Mouse (Mus musculus) liver, embryonic 13.5 days (tissue): ENCODE results near the gene Grin2b. TPM values are rescaled to one million over a fixed set of nuclear protein-coding genes. Genes with fewer than 3 reads are reported as not detected.
A peak's percentile ranks its signal among the peaks of the same experiment; 100 is the strongest.

Experiments used
- ATAC-seq: fragments of 200-750 bp; cut with Nextera tagmentation; 2 replicates; pipeline ENCODE4 v1.8.0; 2017; ENCODE audit warnings: low read depth, mild to moderate bottlenecking, moderate number of reproducible peaks, moderate library complexity
- DNase-seq: peaks from one replicate; pipeline ENCODE4 v3.0.0; 2022
- H3K27ac ChIP-seq: fragments of 300-500 bp; sonication (generic); 2 replicates; pipeline ENCODE4 v1.5.1; 2015; ENCODE audit warnings: moderate library complexity, mild to moderate bottlenecking, inconsistent platforms
- H3K27me3 ChIP-seq: fragments of 300-500 bp; sonication (generic); 2 replicates; pipeline ENCODE4 v1.6.1; 2015; ENCODE audit warnings: mild to moderate bottlenecking, inconsistent platforms
- H3K36me3 ChIP-seq: fragments of 300-500 bp; sonication (generic); 2 replicates; pipeline ENCODE4 v1.6.1; 2015; ENCODE audit warnings: mild to moderate bottlenecking, inconsistent platforms
- H3K4me1 ChIP-seq: fragments of 300-500 bp; sonication (generic); replicated peaks from 2 replicates; pipeline ENCODE4 v1.6.1; 2015; ENCODE audit warnings: inconsistent platforms
- H3K4me2 ChIP-seq: fragments of 300-500 bp; sonication (generic); 2 replicates; pipeline ENCODE4 v1.6.1; 2015; ENCODE audit warnings: inconsistent platforms, mild to moderate bottlenecking, moderate library complexity
- H3K4me3 ChIP-seq: fragments of 300-500 bp; sonication (generic); replicated peaks from 2 replicates; pipeline ENCODE4 v1.5.1; 2015; ENCODE audit warnings: mild to moderate bottlenecking, inconsistent platforms
- H3K9ac ChIP-seq: fragments of 300-500 bp; sonication (generic); 2 replicates; pipeline ENCODE4 v1.6.1; 2015; ENCODE audit warnings: mild to moderate bottlenecking, inconsistent platforms
- H3K9me3 ChIP-seq: fragments of 300-500 bp; sonication (generic); replicated peaks from 2 replicates; pipeline ENCODE4 v1.6.1; 2016; ENCODE audit warnings: inconsistent platforms
- WGBS: fragments of 180-500 bp; shearing (Covaris S2); methylation state at CpG from one replicate; pipeline ENCODE4 v1.1.7; 2015; ENCODE audit not compliant: insufficient replicate concordance; 5-methylcytosine and 5-hydroxymethylcytosine counted together
- polyA plus RNA-seq: library from polyadenylated mRNA; unstranded; fragments of >200 nt; fragmentation: Nextera tagmentation; extraction: Ambion mirVana; gene quantifications from 2 replicates; pipeline ENCODE4 v1.2.1, GENCODE M21; 2015

The Grin2b gene
- polyA plus RNA-seq, 1 experiment from 2014 or later, result 0.21 TPM

- no peaks in the 10 kb centered on the region for H3K36me3 ChIP-seq
- no peak for DNase-seq
- H3K27me3 ChIP-seq, result no peaks in the 10 kb centered on the region
- H3K4me1 ChIP-seq, result no peaks in the 10 kb centered on the region
- ATAC-seq, result no peak
- no peak overlapping the region for H3K4me3 ChIP-seq
- no peak overlapping the region for H3K9ac ChIP-seq
- H3K9me3 ChIP-seq, result no peaks in the 10 kb centered on the region; the same call in 1 of the 2 replicates
- no peak overlapping the region for H3K27ac ChIP-seq
- WGBS, result 43% methylated on average over 7 of the region's 7 CpGs
- no peak overlapping the region for H3K4me2 ChIP-seq
Measured at GRCm38 (mm10) chr6:136010290-136011037, 162.8 kb downstream of the Grin2b start.

GRCm38 (mm10) chr6:136008120-136008519 lies 165.2 kb downstream of the Grin2b start:
- no peaks in the 10 kb centered on the region for H3K27me3 ChIP-seq
- H3K36me3 ChIP-seq, result no peaks in the 10 kb centered on the region
- no peaks in the 10 kb centered on the region for H3K4me1 ChIP-seq
- no peak for DNase-seq
- H3K9ac ChIP-seq, result no peak overlapping the region
- H3K27ac ChIP-seq, result no peak overlapping the region
- no peak overlapping the region for H3K4me2 ChIP-seq
- peak; percentile 48 for ATAC-seq
- H3K9me3 ChIP-seq, result no peaks in the 10 kb centered on the region; the same call in 1 of the 2 replicates
- 60% methylated on average over 6 of the region's 6 CpGs for WGBS
- H3K4me3 ChIP-seq, result no peak overlapping the region

- 55% methylated on average over 7 of the region's 7 CpGs for WGBS
- H3K27ac ChIP-seq, result no peak overlapping the region
- H3K4me1 ChIP-seq, result no peaks in the 10 kb centered on the region
- H3K9me3 ChIP-seq, result no peaks in the 10 kb centered on the region
- no peaks in the 10 kb centered on the region for H3K27me3 ChIP-seq
- no peak for ATAC-seq
- no peak overlapping the region for H3K4me3 ChIP-seq
- no peak overlapping the region for H3K4me2 ChIP-seq
- no peaks in the 10 kb centered on the region for H3K36me3 ChIP-seq
- H3K9ac ChIP-seq, result no peak overlapping the region
- no peak for DNase-seq
Measured at GRCm38 (mm10) chr6:135994691-135995090, 178.6 kb downstream of the Grin2b start.

GRCm38 (mm10) chr6:135993897-135994296 lies 179.4 kb downstream of the Grin2b start:
- Histone ChIP-seq H3K4me2 (no peak overlapping the region), H3K9me3 (no peaks in the 10 kb centered on the region), H3K4me3 (no peak overlapping the region), H3K4me1 (no peaks in the 10 kb centered on the region), H3K27ac (no peak overlapping the region), H3K36me3 (no peaks in the 10 kb centered on the region), H3K27me3 (no peaks in the 10 kb centered on the region), H3K9ac (no peak overlapping the region)
- no peak for DNase-seq
- WGBS, result 59% methylated on average over 3 of the region's 3 CpGs
- no peak for ATAC-seq

- no peaks in the 10 kb centered on the region for H3K4me1 ChIP-seq
- no peak overlapping the region for H3K4me2 ChIP-seq
- no peak overlapping the region for H3K27ac ChIP-seq
- no peaks in the 10 kb centered on the region for H3K36me3 ChIP-seq
- no peaks in the 10 kb centered on the region for H3K9me3 ChIP-seq
- DNase-seq, result no peak
- H3K9ac ChIP-seq, result no peak overlapping the region
- no peak for ATAC-seq
- no peak overlapping the region for H3K4me3 ChIP-seq
- 83% methylated on average over 11 of the region's 11 CpGs for WGBS
- H3K27me3 ChIP-seq, result no peaks in the 10 kb centered on the region
Measured at GRCm38 (mm10) chr6:135993378-135993777, 179.9 kb downstream of the Grin2b start.

GRCm38 (mm10) chr6:135976106-135976505 lies 197.2 kb downstream of the Grin2b start:
- Histone ChIP-seq H3K4me3 (no peak overlapping the region), H3K36me3 (no peaks in the 10 kb centered on the region), H3K4me1 (no peaks in the 10 kb centered on the region), H3K9ac (no peak overlapping the region), H3K27ac (no peak overlapping the region), H3K27me3 (no peaks in the 10 kb centered on the region), H3K9me3 (no peaks in the 10 kb centered on the region), H3K4me2 (no peak overlapping the region)
- DNase-seq (no peak), ATAC-seq (no peak)
- WGBS, result 49% methylated on average over 3 of the region's 3 CpGs

GRCm38 (mm10) chr6:135972481-135972880 lies 200.8 kb downstream of the Grin2b start:
- no peak overlapping the region for H3K9ac ChIP-seq
- H3K4me3 ChIP-seq, result no peak overlapping the region
- no peaks in the 10 kb centered on the region for H3K4me1 ChIP-seq
- no peak for ATAC-seq
- no peaks in the 10 kb centered on the region for H3K36me3 ChIP-seq
- no peak overlapping the region for H3K27ac ChIP-seq
- no peak for DNase-seq
- no peaks in the 10 kb centered on the region for H3K27me3 ChIP-seq
- WGBS, result 50% methylated on average over 9 of the region's 9 CpGs
- H3K9me3 ChIP-seq, result no peaks in the 10 kb centered on the region
- no peak overlapping the region for H3K4me2 ChIP-seq

GRCm38 (mm10) chr6:135971481-135971880 lies 201.8 kb downstream of the Grin2b start:
- H3K9me3 ChIP-seq, result peaks cover 3% of the 10 kb centered on the region; the same call in 1 of the 2 replicates
- WGBS, result 69% methylated on average over 4 of the region's 4 CpGs
- no peaks in the 10 kb centered on the region for H3K36me3 ChIP-seq
- H3K4me3 ChIP-seq, result no peak overlapping the region
- no peaks in the 10 kb centered on the region for H3K4me1 ChIP-seq
- no peaks in the 10 kb centered on the region for H3K27me3 ChIP-seq
- no peak overlapping the region for H3K27ac ChIP-seq
- ATAC-seq (no peak), DNase-seq (no peak)
- H3K4me2 ChIP-seq, result no peak overlapping the region
- H3K9ac ChIP-seq, result no peak overlapping the region

GRCm38 (mm10) chr6:135970716-135971318 lies 202.5 kb downstream of the Grin2b start:
- Histone ChIP-seq H3K9ac (no peak overlapping the region), H3K27me3 (no peaks in the 10 kb centered on the region), H3K27ac (no peak overlapping the region), H3K9me3 (peaks cover 3% of the 10 kb centered on the region; the same call in 1 of the 2 replicates), H3K4me1 (no peaks in the 10 kb centered on the region), H3K4me3 (no peak overlapping the region), H3K36me3 (no peaks in the 10 kb centered on the region), H3K4me2 (no peak overlapping the region)
- WGBS, result 42% methylated on average over 3 of the region's 3 CpGs
- DNase-seq (no peak), ATAC-seq (no peak)

GRCm38 (mm10) chr6:135961766-135962165 lies 211.5 kb downstream of the Grin2b start:
- H3K4me3 ChIP-seq, result no peak overlapping the region
- no peak overlapping the region for H3K9ac ChIP-seq
- DNase-seq (no peak), ATAC-seq (no peak)
- no peak overlapping the region for H3K27ac ChIP-seq
- H3K9me3 ChIP-seq, result peaks cover 4% of the 10 kb centered on the region; the same call in 1 of the 2 replicates
- 62% methylated on average over 9 of the region's 9 CpGs for WGBS
- H3K36me3 ChIP-seq, result no peaks in the 10 kb centered on the region
- H3K4me2 ChIP-seq, result no peak overlapping the region
- H3K4me1 ChIP-seq, result no peaks in the 10 kb centered on the region
- H3K27me3 ChIP-seq, result no peaks in the 10 kb centered on the region

- DNase-seq (no peak), ATAC-seq (no peak)
- 48% methylated on average over 10 of the region's 10 CpGs for WGBS
- H3K4me2 ChIP-seq, result no peak overlapping the region
- no peak overlapping the region for H3K27ac ChIP-seq
- no peak overlapping the region for H3K4me3 ChIP-seq
- no peaks in the 10 kb centered on the region for H3K4me1 ChIP-seq
- no peak overlapping the region for H3K9ac ChIP-seq
- H3K27me3 ChIP-seq, result no peaks in the 10 kb centered on the region
- H3K36me3 ChIP-seq, result no peaks in the 10 kb centered on the region
- H3K9me3 ChIP-seq, result peaks cover 3% of the 10 kb centered on the region; the same call in 1 of the 2 replicates
Measured at GRCm38 (mm10) chr6:135959629-135960028, 213.7 kb downstream of the Grin2b start.

GRCm38 (mm10) chr6:135951666-135952065 lies 221.6 kb downstream of the Grin2b start:
- no peak overlapping the region for H3K9ac ChIP-seq
- no peak overlapping the region for H3K4me3 ChIP-seq
- ATAC-seq (no peak), DNase-seq (no peak)
- H3K4me2 ChIP-seq, result no peak overlapping the region
- WGBS, result 47% methylated on average over 5 of the region's 5 CpGs
- H3K4me1 ChIP-seq, result no peaks in the 10 kb centered on the region
- H3K9me3 ChIP-seq, result no peaks in the 10 kb centered on the region
- H3K27me3 ChIP-seq, result no peaks in the 10 kb centered on the region
- H3K27ac ChIP-seq, result no peak overlapping the region
- no peaks in the 10 kb centered on the region for H3K36me3 ChIP-seq
